Mouse (Mus musculus): ENCODE data around the gene Gtf2a1. TPM values are rescaled to one million over a fixed set of nuclear protein-coding genes. Genes with fewer than 3 reads are reported as not detected.

Gene Gtf2a1
- polyA plus RNA-seq, 1 experiment from 2014 or later: 25.0 TPM

- TF ChIP-seq EP300 (IDR thresholded peaks at IDR 0.05) (no peak), CTCF (IDR thresholded peaks at IDR 0.05) (no peak)
- Histone ChIP-seq H3K27me3 (replicated peaks; ENCODE audit: insufficient read depth, low read length) (no peaks in the 10 kb centered on the region), H3K27ac (ENCODE audit: low read length) (no peak overlapping the region), H3K4me1 (ENCODE audit: insufficient read depth, low read depth, low read length) (no peaks in the 10 kb centered on the region), H3K9me3 (ENCODE audit: low read length) (no peaks in the 10 kb centered on the region), H3K4me2 (replicated peaks; ENCODE audit: low read depth, low read length) (no peak overlapping the region), H3K9ac (replicated peaks; ENCODE audit: low read depth) (no peak overlapping the region), H3K36me3 (ENCODE audit: insufficient read depth, low read length) (no peaks in the 10 kb centered on the region), H3K4me3 (ENCODE audit: low read depth, low read length) (no peak overlapping the region)
- 70% methylated on average over 7 of the region's 7 CpGs for WGBS
- ATAC-seq (no peak), DNase-seq (ENCODE audit: low spot score) (no peak)
These were observed 17.4 kb upstream of the Gtf2a1 start for GRCm38 (mm10) chr12:91607678-91608077.

DNA sequence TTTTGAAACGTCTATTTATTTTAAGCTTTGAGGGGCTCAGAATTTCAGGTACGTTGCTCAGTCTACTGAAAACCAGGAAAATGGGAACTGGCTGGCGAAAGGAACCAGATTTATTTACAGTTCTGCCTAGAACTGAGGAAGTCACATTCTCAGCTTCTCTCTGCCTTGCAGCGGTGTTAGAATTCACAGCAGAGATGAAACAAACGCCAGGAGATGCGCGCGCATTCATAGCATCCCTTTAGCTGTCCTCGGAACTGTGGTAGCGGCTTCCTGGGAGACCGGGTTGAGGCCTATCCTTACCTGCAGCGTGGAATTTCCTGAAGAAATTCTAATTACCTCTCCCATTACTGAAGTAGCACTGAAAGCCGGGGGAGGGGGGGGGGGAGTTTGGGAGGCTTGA lies 16.4 kb upstream of the Gtf2a1 start:
- no peaks in the 10 kb centered on the region for H3K4me1 ChIP-seq (ENCODE audit: insufficient read depth, low read depth, low read length)
- H3K27me3 ChIP-seq (replicated peaks; ENCODE audit: insufficient read depth, low read length): no peaks in the 10 kb centered on the region
- H3K9me3 ChIP-seq (ENCODE audit: low read length): no peaks in the 10 kb centered on the region
- TF ChIP-seq CTCF (IDR thresholded peaks at IDR 0.05): no peak
- TF ChIP-seq EP300 (IDR thresholded peaks at IDR 0.05): no peak
- no peak for DNase-seq (ENCODE audit: low spot score)
- H3K36me3 ChIP-seq (ENCODE audit: insufficient read depth, low read length): no peaks in the 10 kb centered on the region
- no peak overlapping the region for H3K4me2 ChIP-seq (replicated peaks; ENCODE audit: low read depth, low read length)
- no peak overlapping the region for H3K27ac ChIP-seq (ENCODE audit: low read length)
- no peak overlapping the region for H3K9ac ChIP-seq (replicated peaks; ENCODE audit: low read depth)
- ATAC-seq: no peak
- WGBS: 83% methylated on average over 12 of the region's 13 CpGs
- no peak overlapping the region for H3K4me3 ChIP-seq (ENCODE audit: low read depth, low read length)

DNA sequence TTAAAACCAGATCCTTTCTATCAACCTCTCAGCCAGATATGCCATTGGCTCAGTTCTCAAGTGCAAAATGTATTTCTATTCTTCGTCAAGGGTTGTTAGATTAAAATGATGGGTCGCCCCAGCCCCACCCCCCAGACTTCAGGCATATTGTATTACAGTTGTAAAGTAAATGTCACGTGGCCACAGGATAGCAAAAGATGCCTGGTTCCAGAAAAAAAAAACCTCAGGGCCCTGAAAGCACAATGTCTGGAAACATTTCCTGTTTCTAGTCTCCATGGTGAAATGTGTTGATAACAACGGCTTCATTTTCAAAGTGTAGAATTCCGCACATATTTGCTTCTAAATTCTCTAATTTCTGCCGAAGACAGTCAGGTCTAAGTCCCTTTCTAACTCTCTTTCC lies 14.3 kb upstream of the Gtf2a1 start:
- Histone ChIP-seq H3K36me3 (ENCODE audit: insufficient read depth, low read length) (no peaks in the 10 kb centered on the region), H3K4me2 (replicated peaks; ENCODE audit: low read depth, low read length) (no peak overlapping the region), H3K27me3 (replicated peaks; ENCODE audit: insufficient read depth, low read length) (no peaks in the 10 kb centered on the region), H3K4me1 (ENCODE audit: insufficient read depth, low read depth, low read length) (no peaks in the 10 kb centered on the region), H3K27ac (ENCODE audit: low read length) (no peak overlapping the region), H3K9me3 (ENCODE audit: low read length) (no peaks in the 10 kb centered on the region), H3K9ac (replicated peaks; ENCODE audit: low read depth) (no peak overlapping the region), H3K4me3 (ENCODE audit: low read depth, low read length) (no peak overlapping the region)
- TF ChIP-seq EP300 (IDR thresholded peaks at IDR 0.05) (no peak), CTCF (IDR thresholded peaks at IDR 0.05) (no peak)
- DNase-seq (ENCODE audit: low spot score): peak; percentile 30
- no peak for ATAC-seq
- WGBS: 14% methylated on average over 6 of the region's 6 CpGs

- Histone ChIP-seq H3K9ac (replicated peaks; ENCODE audit: low read depth) (no peak overlapping the region), H3K4me1 (ENCODE audit: insufficient read depth, low read depth, low read length) (peaks cover 12% of the 10 kb centered on the region; the same call in 1 of the 2 replicates), H3K9me3 (ENCODE audit: low read length) (no peaks in the 10 kb centered on the region), H3K27ac (ENCODE audit: low read length) (no peak overlapping the region), H3K27me3 (replicated peaks; ENCODE audit: insufficient read depth, low read length) (no peaks in the 10 kb centered on the region), H3K36me3 (ENCODE audit: insufficient read depth, low read length) (no peaks in the 10 kb centered on the region), H3K4me3 (ENCODE audit: low read depth, low read length) (no peak overlapping the region), H3K4me2 (replicated peaks; ENCODE audit: low read depth, low read length) (no peak overlapping the region)
- TF ChIP-seq CTCF (IDR thresholded peaks at IDR 0.05) (no peak), EP300 (IDR thresholded peaks at IDR 0.05) (no peak)
- DNase-seq (ENCODE audit: low spot score): peak; percentile 21
- no peak for ATAC-seq
- 83% methylated on average over 3 of the region's 3 CpGs for WGBS
These were observed 1.8 kb upstream of the Gtf2a1 start for GRCm38 (mm10) chr12:91592128-91592527.

- no peaks in the 10 kb centered on the region for H3K36me3 ChIP-seq (ENCODE audit: insufficient read depth, low read length)
- TF ChIP-seq CTCF (IDR thresholded peaks at IDR 0.05) (no peak), EP300 (IDR thresholded peaks at IDR 0.05) (no peak)
These were observed 904 bp upstream of the Gtf2a1 start for GRCm38 (mm10) chr12:91591191-91591590.

DNA sequence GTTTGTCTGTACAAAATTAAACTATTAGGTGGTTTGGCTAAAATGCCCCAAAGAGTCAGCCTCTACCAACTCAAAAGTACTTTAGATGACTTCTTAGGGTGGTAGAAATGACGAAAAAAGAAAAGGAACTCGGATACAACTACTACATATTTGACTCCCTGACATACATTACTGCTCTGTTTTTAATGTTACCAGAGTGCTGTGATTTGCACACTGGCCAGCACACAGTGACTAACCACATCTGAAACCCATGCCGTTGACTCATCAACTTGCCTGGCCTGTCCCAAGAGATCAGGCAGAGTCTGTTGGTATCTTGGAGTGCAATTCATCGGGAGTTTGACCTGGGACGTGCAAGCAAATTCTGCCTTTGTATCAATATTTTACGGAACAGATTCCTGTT lies 429 bp upstream of the Gtf2a1 start:
- Histone ChIP-seq H3K9ac (replicated peaks; ENCODE audit: low read depth) (peak overlapping the region; percentile 54), H3K36me3 (ENCODE audit: insufficient read depth, low read length) (no peaks in the 10 kb centered on the region), H3K4me3 (ENCODE audit: low read depth, low read length) (peak overlapping the region; percentile 85), H3K4me1 (ENCODE audit: insufficient read depth, low read depth, low read length) (peaks cover 13% of the 10 kb centered on the region; the same call in 1 of the 2 replicates), H3K27ac (ENCODE audit: low read length) (peak overlapping the region; percentile 100), H3K4me2 (replicated peaks; ENCODE audit: low read depth, low read length) (peak overlapping the region; percentile 65), H3K27me3 (replicated peaks; ENCODE audit: insufficient read depth, low read length) (no peaks in the 10 kb centered on the region), H3K9me3 (ENCODE audit: low read length) (no peaks in the 10 kb centered on the region)
- ATAC-seq (no peak), DNase-seq (ENCODE audit: low spot score) (peak; percentile 65)
- no peak for TF ChIP-seq EP300 (IDR thresholded peaks at IDR 0.05)
- no peak for TF ChIP-seq CTCF (IDR thresholded peaks at IDR 0.05)
- 22% methylated on average over 6 of the region's 6 CpGs for WGBS

More at GRCm38 (mm10) chr12:91591191-91591590, 904 bp upstream of the Gtf2a1 start:
- peak overlapping the region; percentile 100; the same call in 1 of the 2 replicates for H3K27ac ChIP-seq (ENCODE audit: low read length)
- 91% methylated on average over 1 of the region's 1 CpGs for WGBS
- no peak for DNase-seq (ENCODE audit: low spot score)
- no peaks in the 10 kb centered on the region for H3K27me3 ChIP-seq (replicated peaks; ENCODE audit: insufficient read depth, low read length)
- no peak overlapping the region; the same call in 1 of the 2 replicates for H3K4me2 ChIP-seq (replicated peaks; ENCODE audit: low read depth, low read length)
- H3K9me3 ChIP-seq (ENCODE audit: low read length): no peaks in the 10 kb centered on the region
- no peak overlapping the region for H3K4me3 ChIP-seq (ENCODE audit: low read depth, low read length)
- peaks cover 13% of the 10 kb centered on the region; the same call in 1 of the 2 replicates for H3K4me1 ChIP-seq (ENCODE audit: insufficient read depth, low read depth, low read length)
- ATAC-seq: no peak
- H3K9ac ChIP-seq (replicated peaks; ENCODE audit: low read depth): no peak overlapping the region

- Histone ChIP-seq H3K27ac (ENCODE audit: low read length) (peak overlapping the region; percentile 100), H3K4me3 (ENCODE audit: low read depth, low read length) (peak overlapping the region; percentile 85), H3K36me3 (ENCODE audit: insufficient read depth, low read length) (no peaks in the 10 kb centered on the region), H3K9ac (replicated peaks; ENCODE audit: low read depth) (peak overlapping the region; percentile 96), H3K4me2 (replicated peaks; ENCODE audit: low read depth, low read length) (peak overlapping the region; percentile 64), H3K9me3 (ENCODE audit: low read length) (no peaks in the 10 kb centered on the region), H3K4me1 (ENCODE audit: insufficient read depth, low read depth, low read length) (peaks cover 13% of the 10 kb centered on the region; the same call in 1 of the 2 replicates), H3K27me3 (replicated peaks; ENCODE audit: insufficient read depth, low read length) (no peaks in the 10 kb centered on the region)
- DNase-seq (ENCODE audit: low spot score): no peak
- TF ChIP-seq CTCF (IDR thresholded peaks at IDR 0.05) (no peak), EP300 (IDR thresholded peaks at IDR 0.05) (no peak)
- 1% methylated on average over 11 of the region's 11 CpGs for WGBS
- no peak for ATAC-seq
These were observed 793 bp downstream of the Gtf2a1 start for GRCm38 (mm10) chr12:91589542-91589846.
